Comparison of ENCODE assay signal across 25 mouse cellular contexts in genomic region chr14:54104243-54104642, GRCm38 (mm10).
A peak's percentile ranks its signal among the peaks of the same experiment; 100 is the strongest.
DNase-seq lines count a peak whose midpoint lies in the region; TF ChIP-seq lines count a peak whose summit lies in the region.
"Had no signal": no experiment of that assay in that cellular context is flagged by ENCODE, and none has a peak within 500 bp of the region (broad histone marks: within the 10 kb centered on the region; RNA-seq: fewer than 3 reads in every experiment).

No protein-coding gene starts in this region.

- intact Hi-C loops in heart, postnatal 25 days (cut with DNase I) = no loop called here
- intact Hi-C loops in left cerebral cortex, adult 2 months (cut with DNase I) = loop anchor here (5.0 kb wide), 1 partner anchor 38 kb away; no protein-coding TSS in a partner anchor

- no peak overlapping the region for H3K4me3 ChIP-seq in left cerebral cortex, adult 2 months
- H3K4me3 ChIP-seq: embryonic facial prominence, embryonic 13.5 days; erythroblast, embryonic 14.5 days; forebrain, embryonic 13.5 days; heart, embryonic 12.5 days; hindbrain, embryonic 12.5 days; limb, embryonic 12.5 days; liver, embryonic 12.5 days; megakaryocyte, embryonic 14.5 days; midbrain, embryonic 13.5 days; neural tube, embryonic 12.5 days had no signal

- no peak overlapping the region for H3K27ac ChIP-seq in left cerebral cortex, adult 2 months
- H3K27ac ChIP-seq: embryonic facial prominence, embryonic 13.5 days; forebrain, embryonic 13.5 days; hindbrain, embryonic 12.5 days; limb, embryonic 12.5 days; liver, embryonic 12.5 days; midbrain, embryonic 13.5 days; neural tube, embryonic 12.5 days had no signal

- TF ChIP-seq CTCF in left cerebral cortex, adult 2 months (IDR thresholded peaks at IDR 0.05) = no peak

- peak; percentile 3 for DNase-seq in heart, postnatal 25 days (ENCODE audit: low spot score)
- no peak for DNase-seq in heart, adult 18-20 months
- DNase-seq in Muller cell, postnatal 12 days (ENCODE audit: inconsistent ontology term) = peak; percentile 78
- peak; percentile 63 to 91 for DNase-seq in adrenal gland, adult (ENCODE audit: inconsistent age in 2 of 2, low spot score in 1 of 2)
- DNase-seq in adrenal gland, postnatal 36 days = peak; percentile 70 to 81
- DNase-seq in kidney, postnatal 36 days = no peak
- DNase-seq in left cerebral cortex, adult 2 months (ENCODE audit: extremely low spot score in 1 of 2, low spot score in 2 of 2) = no peak
- DNase-seq: cerebellum, adult 8-10 months; cerebellum, postnatal 36 days; embryo, embryonic 11 days; kidney, adult 2 months; kidney, postnatal 10 days; lung, adult 2 months; right cerebral cortex, postnatal 14 days; spleen, adult 18-20 months had no signal

Comparison
In these comparisons a context has a peak if more than half of its experiments do, and no peak if none do; other contexts are left out.
1. DNase-seq: peak in heart, postnatal 25 days (single experiment), Muller cell, postnatal 12 days (single experiment), adrenal gland, adult (2 of 2) and adrenal gland, postnatal 36 days (2 of 2); none in heart, adult 18-20 months (0 of 2), kidney, postnatal 36 days (0 of 2) and left cerebral cortex, adult 2 months (0 of 2).